Mouse (Mus musculus): ENCODE results near the gene Cyp2d26. TPM values are rescaled to one million over a fixed set of nuclear protein-coding genes. Genes with fewer than 3 reads are reported as not detected.

The Cyp2d26 gene
- polyA plus RNA-seq (2011; ENCODE audit: insufficient read depth, insufficient read length, low replicate concordance, missing spikeins) = 0.86 and 3.2 TPM in 2 replicates

DNA sequence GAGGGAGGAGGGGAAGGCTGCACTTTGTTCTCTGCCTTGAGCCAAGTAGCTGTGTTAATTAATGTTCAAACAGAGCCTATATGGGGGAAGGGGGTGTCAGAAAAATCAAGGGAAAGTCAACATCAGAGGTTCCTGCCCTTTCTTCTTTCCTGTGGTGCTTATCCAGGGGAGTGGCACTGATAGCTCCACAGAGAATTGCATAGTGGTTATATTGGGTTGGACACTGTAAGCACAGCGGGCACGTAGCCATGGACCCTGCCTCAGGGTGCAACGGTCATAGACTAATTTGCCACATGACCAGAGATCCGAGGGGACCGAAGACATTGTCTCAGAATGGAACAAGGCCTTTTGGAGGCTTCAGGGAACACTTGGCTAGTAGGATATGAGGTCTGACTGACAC lies at the start of gene Cyp2d26:
Cyp2d26 (minus strand) TSS at position 18 of the 400 bp plus-strand sequence.
- no peak within 1 kb of the TSS for H3K4me3 ChIP-seq (replicated peaks; ENCODE audit: control insufficient read depth, low read depth, low read length)
- 81% methylated on average over 5 of the region's 5 CpGs for WGBS
- H3K27ac ChIP-seq (ENCODE audit: control insufficient read depth, insufficient read depth, low read depth, low read length, poor library complexity) = no peak within 1 kb of the TSS
- no peak for TF ChIP-seq CTCF (IDR thresholded peaks at IDR 0.05; ENCODE audit: control insufficient read depth, insufficient read depth, low read length)
- no peak for TF ChIP-seq POLR2A (IDR thresholded peaks at IDR 0.05; ENCODE audit: borderline replicate concordance, control insufficient read depth, low read depth, low read length)
- no peaks in the 10 kb centered on the region for H3K4me1 ChIP-seq (ENCODE audit: control insufficient read depth, insufficient read depth, low read length)

DNA sequence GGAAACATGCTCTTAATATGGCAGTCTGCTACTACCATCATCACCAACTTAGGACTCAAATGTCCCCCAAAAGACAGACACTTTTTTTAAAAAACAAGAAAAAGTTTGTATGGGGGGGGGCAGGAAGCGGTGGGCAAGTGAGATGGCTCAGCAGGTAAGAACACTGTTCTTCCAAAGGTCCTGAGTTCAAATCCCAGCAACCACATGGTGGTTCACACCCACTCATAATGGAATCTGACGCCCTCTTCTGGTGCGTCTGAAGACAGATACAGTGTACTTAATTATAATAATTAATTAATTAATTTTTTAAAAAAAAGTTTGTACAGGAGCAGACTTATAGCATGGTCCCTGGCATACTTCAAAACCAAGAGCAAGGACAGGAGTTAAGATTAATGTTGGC lies 45.1 kb upstream of the Cyp2d26 start:
- no peaks in the 10 kb centered on the region for H3K4me1 ChIP-seq (ENCODE audit: control insufficient read depth, insufficient read depth, low read length)
- TF ChIP-seq POLR2A (IDR thresholded peaks at IDR 0.05; ENCODE audit: borderline replicate concordance, control insufficient read depth, low read depth, low read length) = no peak
- no peak for TF ChIP-seq CTCF (IDR thresholded peaks at IDR 0.05; ENCODE audit: control insufficient read depth, insufficient read depth, low read length)
- H3K27ac ChIP-seq (ENCODE audit: control insufficient read depth, insufficient read depth, low read depth, low read length, poor library complexity) = no peak overlapping the region
- no peak overlapping the region for H3K4me3 ChIP-seq (replicated peaks; ENCODE audit: control insufficient read depth, low read depth, low read length)
- 91% methylated on average over 3 of the region's 3 CpGs for WGBS

DNA sequence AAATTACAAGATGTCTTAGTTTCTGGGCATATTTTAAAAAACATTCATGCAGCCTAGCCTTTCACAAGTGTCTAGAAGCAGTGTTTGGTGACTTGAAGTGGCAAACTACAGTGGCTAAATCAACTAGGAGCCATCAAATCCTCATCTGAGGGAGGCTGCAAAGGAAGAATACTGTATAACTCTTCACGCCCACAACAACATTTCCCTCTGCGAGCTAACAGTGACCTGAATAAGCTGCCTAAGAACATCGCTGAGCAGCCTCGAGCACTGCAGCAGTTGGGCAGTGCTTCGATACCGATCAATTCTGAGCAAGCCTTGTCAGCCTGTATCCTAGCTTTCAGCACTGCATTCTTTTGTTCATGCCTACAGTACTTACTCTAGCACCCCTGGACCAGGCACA lies 35.8 kb upstream of the Cyp2d26 start:
- H3K27ac ChIP-seq (ENCODE audit: control insufficient read depth, insufficient read depth, low read depth, low read length, poor library complexity) = no peak overlapping the region
- WGBS = 93% methylated on average over 6 of the region's 6 CpGs
- H3K4me3 ChIP-seq (replicated peaks; ENCODE audit: control insufficient read depth, low read depth, low read length) = no peak overlapping the region
- peaks cover 2% of the 10 kb centered on the region; the same call in 1 of the 2 replicates for H3K4me1 ChIP-seq (ENCODE audit: control insufficient read depth, insufficient read depth, low read length)
- TF ChIP-seq CTCF (IDR thresholded peaks at IDR 0.05; ENCODE audit: control insufficient read depth, insufficient read depth, low read length) (no peak), POLR2A (IDR thresholded peaks at IDR 0.05; ENCODE audit: borderline replicate concordance, control insufficient read depth, low read depth, low read length) (no peak)

DNA sequence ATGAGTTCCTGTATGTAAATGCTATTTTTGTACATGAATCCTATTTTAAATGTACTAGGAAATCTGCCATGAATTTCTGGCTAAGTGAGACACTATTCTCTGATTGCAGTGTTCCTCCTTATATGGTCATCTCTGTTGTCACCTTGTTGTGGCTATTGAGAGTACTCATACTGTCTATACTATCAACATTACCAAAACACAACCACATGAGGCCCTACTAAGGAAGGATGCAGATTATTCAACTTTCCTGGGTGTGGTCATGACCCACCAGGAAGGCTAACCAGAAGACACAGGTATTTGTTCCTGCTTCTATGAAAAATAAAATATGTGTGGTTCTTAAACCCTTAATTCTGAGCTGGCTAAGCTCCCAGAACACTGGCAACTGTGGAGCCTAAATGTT lies 31.8 kb upstream of the Cyp2d26 start:
- H3K4me1 ChIP-seq (ENCODE audit: control insufficient read depth, insufficient read depth, low read length) = peaks cover 2% of the 10 kb centered on the region; the same call in 1 of the 2 replicates
- TF ChIP-seq CTCF (IDR thresholded peaks at IDR 0.05; ENCODE audit: control insufficient read depth, insufficient read depth, low read length) = no peak
- no peak for TF ChIP-seq POLR2A (IDR thresholded peaks at IDR 0.05; ENCODE audit: borderline replicate concordance, control insufficient read depth, low read depth, low read length)
- no peak overlapping the region for H3K27ac ChIP-seq (ENCODE audit: control insufficient read depth, insufficient read depth, low read depth, low read length, poor library complexity)
- no peak overlapping the region for H3K4me3 ChIP-seq (replicated peaks; ENCODE audit: control insufficient read depth, low read depth, low read length)

DNA sequence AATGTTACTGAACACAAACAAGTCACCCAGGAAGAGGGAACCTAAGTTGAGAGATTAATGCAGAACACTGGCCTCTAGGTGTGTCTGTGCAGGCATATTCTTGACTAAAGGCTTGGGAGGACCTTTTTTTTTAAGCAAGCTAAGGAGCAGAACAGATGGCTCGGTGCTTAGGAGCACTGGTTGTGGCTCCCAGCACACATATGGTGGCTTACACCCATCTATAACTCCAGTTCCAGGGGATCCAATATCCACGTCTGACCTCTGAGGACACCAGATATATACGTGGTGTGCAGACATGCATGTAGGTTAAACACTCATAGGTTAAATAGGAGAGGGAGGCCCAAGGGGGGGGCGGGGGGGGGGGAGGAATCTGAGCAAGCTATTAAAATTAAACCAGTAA lies 28.3 kb upstream of the Cyp2d26 start:
- Histone ChIP-seq H3K27ac (ENCODE audit: control insufficient read depth, insufficient read depth, low read depth, low read length, poor library complexity) (no peak overlapping the region), H3K4me3 (replicated peaks; ENCODE audit: control insufficient read depth, low read depth, low read length) (no peak overlapping the region), H3K4me1 (ENCODE audit: control insufficient read depth, insufficient read depth, low read length) (peaks cover 2% of the 10 kb centered on the region; the same call in 1 of the 2 replicates)
- 65% methylated on average over 4 of the region's 4 CpGs for WGBS
- TF ChIP-seq POLR2A (IDR thresholded peaks at IDR 0.05; ENCODE audit: borderline replicate concordance, control insufficient read depth, low read depth, low read length) = no peak
- TF ChIP-seq CTCF (IDR thresholded peaks at IDR 0.05; ENCODE audit: control insufficient read depth, insufficient read depth, low read length) = no peak

DNA sequence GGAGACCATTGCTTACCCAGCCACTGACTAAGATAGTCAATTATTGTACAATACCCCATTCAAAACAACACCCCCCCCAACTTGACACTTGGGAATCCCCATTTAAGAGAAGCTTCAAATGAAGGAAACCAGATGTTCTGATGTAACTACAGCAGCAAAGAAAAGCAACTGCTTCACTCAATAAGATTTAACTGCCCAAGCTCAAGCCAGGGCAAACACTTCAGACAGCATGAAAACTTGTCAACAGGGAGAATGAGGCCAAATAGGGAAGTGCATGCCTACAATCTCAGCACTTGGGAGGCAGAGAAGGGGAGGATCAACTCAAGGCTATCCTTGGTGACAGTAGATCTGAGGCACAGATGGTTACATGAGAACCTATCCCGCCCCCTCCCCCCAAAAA lies 27.6 kb upstream of the Cyp2d26 start:
- TF ChIP-seq POLR2A (IDR thresholded peaks at IDR 0.05; ENCODE audit: borderline replicate concordance, control insufficient read depth, low read depth, low read length) = no peak
- TF ChIP-seq CTCF (IDR thresholded peaks at IDR 0.05; ENCODE audit: control insufficient read depth, insufficient read depth, low read length) = no peak

DNA sequence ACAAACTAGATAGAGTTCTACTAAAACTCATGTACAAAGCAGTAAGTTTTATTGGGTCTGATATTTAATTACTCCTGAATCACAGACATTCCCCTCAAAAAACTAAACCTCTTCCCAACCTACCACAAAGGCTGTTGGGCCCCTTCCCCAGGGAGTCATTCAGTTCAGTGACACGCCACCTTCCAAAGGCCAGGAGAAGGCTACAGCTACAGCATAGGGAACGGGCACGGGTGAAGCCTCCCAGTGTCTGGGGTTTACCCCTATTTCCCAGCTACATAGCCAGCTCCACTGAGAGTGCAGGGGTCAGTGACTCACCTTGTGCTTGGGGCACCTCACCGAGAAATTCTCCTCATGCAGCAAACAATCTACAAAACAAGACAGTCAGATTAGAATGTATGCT lies 21.2 kb upstream of the Cyp2d26 start:
- Histone ChIP-seq H3K4me3 (replicated peaks; ENCODE audit: control insufficient read depth, low read depth, low read length) (no peak overlapping the region), H3K4me1 (ENCODE audit: control insufficient read depth, insufficient read depth, low read length) (no peaks in the 10 kb centered on the region), H3K27ac (ENCODE audit: control insufficient read depth, insufficient read depth, low read depth, low read length, poor library complexity) (no peak overlapping the region)
- no peak for TF ChIP-seq POLR2A (IDR thresholded peaks at IDR 0.05; ENCODE audit: borderline replicate concordance, control insufficient read depth, low read depth, low read length)
- no peak for TF ChIP-seq CTCF (IDR thresholded peaks at IDR 0.05; ENCODE audit: control insufficient read depth, insufficient read depth, low read length)
- WGBS = 86% methylated on average over 4 of the region's 4 CpGs

More for the DNA sequence above, 27.6 kb upstream of the Cyp2d26 start:
- peaks cover 2% of the 10 kb centered on the region; the same call in 1 of the 2 replicates for H3K4me1 ChIP-seq (ENCODE audit: control insufficient read depth, insufficient read depth, low read length)
- H3K4me3 ChIP-seq (replicated peaks; ENCODE audit: control insufficient read depth, low read depth, low read length) = no peak overlapping the region
- WGBS = 76% methylated on average over 1 of the region's 1 CpGs
- H3K27ac ChIP-seq (ENCODE audit: control insufficient read depth, insufficient read depth, low read depth, low read length, poor library complexity) = no peak overlapping the region

DNA sequence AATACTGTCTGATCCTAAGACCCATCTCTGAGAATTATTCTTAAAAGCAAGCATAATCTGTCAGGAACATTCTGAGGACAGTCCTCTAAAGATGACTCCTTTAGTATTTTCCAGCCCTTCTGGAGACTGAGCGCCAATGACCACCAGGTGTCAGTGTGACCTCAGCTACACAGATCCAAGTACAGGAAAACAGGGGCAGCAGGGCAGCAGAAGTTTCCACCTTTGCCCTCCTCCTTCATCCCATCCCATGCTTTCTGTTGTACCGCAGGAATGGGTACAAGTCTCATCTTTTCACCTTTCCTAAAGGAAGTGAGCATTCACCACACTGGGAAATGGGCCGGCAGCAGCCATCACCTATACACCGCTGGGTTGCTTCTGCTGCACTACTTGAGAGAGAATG lies 20.7 kb upstream of the Cyp2d26 start:
- H3K4me3 ChIP-seq (replicated peaks; ENCODE audit: control insufficient read depth, low read depth, low read length) = no peak overlapping the region
- 77% methylated on average over 4 of the region's 4 CpGs for WGBS
- H3K27ac ChIP-seq (ENCODE audit: control insufficient read depth, insufficient read depth, low read depth, low read length, poor library complexity) = no peak overlapping the region
- no peaks in the 10 kb centered on the region for H3K4me1 ChIP-seq (ENCODE audit: control insufficient read depth, insufficient read depth, low read length)
- no peak for TF ChIP-seq POLR2A (IDR thresholded peaks at IDR 0.05; ENCODE audit: borderline replicate concordance, control insufficient read depth, low read depth, low read length)
- peak; percentile 87 for TF ChIP-seq CTCF (IDR thresholded peaks at IDR 0.05; ENCODE audit: control insufficient read depth, insufficient read depth, low read length)

DNA sequence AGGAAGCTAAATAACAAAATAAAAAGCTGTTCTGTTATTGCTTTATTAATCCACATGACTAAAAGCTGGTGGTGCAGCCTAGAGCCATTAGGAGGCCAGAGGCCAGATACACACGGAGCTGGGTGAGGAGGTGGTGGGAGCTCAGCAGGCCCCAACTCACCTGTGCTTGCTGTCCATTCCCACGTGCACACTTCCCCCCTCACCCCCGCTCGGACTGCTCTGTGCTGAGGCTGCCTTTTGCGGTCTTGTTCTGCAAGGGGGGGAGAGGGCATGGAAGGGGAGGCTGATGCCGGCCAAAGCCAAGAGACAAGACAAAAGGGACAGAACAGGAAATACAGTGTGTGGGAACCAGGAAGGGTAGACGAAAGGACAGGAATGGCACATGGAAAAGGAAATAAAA lies 20.2 kb upstream of the Cyp2d26 start:
- WGBS = 78% methylated on average over 7 of the region's 7 CpGs
- Histone ChIP-seq H3K4me3 (replicated peaks; ENCODE audit: control insufficient read depth, low read depth, low read length) (no peak overlapping the region), H3K27ac (ENCODE audit: control insufficient read depth, insufficient read depth, low read depth, low read length, poor library complexity) (no peak overlapping the region), H3K4me1 (ENCODE audit: control insufficient read depth, insufficient read depth, low read length) (no peaks in the 10 kb centered on the region)
- TF ChIP-seq POLR2A (IDR thresholded peaks at IDR 0.05; ENCODE audit: borderline replicate concordance, control insufficient read depth, low read depth, low read length) (no peak), CTCF (IDR thresholded peaks at IDR 0.05; ENCODE audit: control insufficient read depth, insufficient read depth, low read length) (no peak)
